Mouse (Mus musculus) bone marrow, adult 2 months (tissue): ENCODE measurements around the gene Cdk13. TPM values are rescaled to one million over a fixed set of nuclear protein-coding genes. Genes with fewer than 3 reads are reported as not detected.

Experiments
- H3K27ac ChIP-seq: fragments of 200-500 bp; 2 replicates; pipeline ENCODE4 v1.5.1; 2012; ENCODE audit warnings: low read depth, mild to moderate bottlenecking, control low read depth, inconsistent platforms, low read length; ENCODE audit not compliant: control insufficient read depth, poor library complexity, insufficient read depth
- H3K4me1 ChIP-seq: fragments of 200-500 bp; 2 replicates; pipeline ENCODE4 v1.6.1; 2011; ENCODE audit warnings: low read length; ENCODE audit not compliant: control insufficient read depth, insufficient read depth
- H3K4me3 ChIP-seq: fragments of 200-500 bp; replicated peaks from 2 replicates; pipeline ENCODE3; 2011; ENCODE audit warnings: mild to moderate bottlenecking, low read depth, low read length, control low read depth; ENCODE audit not compliant: control insufficient read depth
- CTCF ChIP-seq: fragments of 200-500 bp; IDR thresholded peaks from 2 replicates; pipeline ENCODE4 v1.5.1; 2011; ENCODE audit warnings: low read length, control low read depth; ENCODE audit not compliant: control insufficient read depth, insufficient read depth
- POLR2A ChIP-seq: fragments of 200-500 bp; IDR thresholded peaks from 2 replicates; pipeline ENCODE4 v1.6.1; 2011; ENCODE audit warnings: low read depth, mild to moderate bottlenecking, control low read depth, low read length, borderline replicate concordance; ENCODE audit not compliant: control insufficient read depth
- WGBS: fragments of 180-500 bp; shearing (Covaris S2); methylation state at CpG from one replicate; pipeline ENCODE4 v1.1.7; 2018; 5-methylcytosine and 5-hydroxymethylcytosine counted together
- polyA plus RNA-seq: library from polyadenylated mRNA; stranded (reverse); fragments of >200 nt; gene quantifications from 2 replicates; pipeline ENCODE4 v1.2.4, GENCODE M21; 2011; ENCODE audit warnings: low replicate concordance; ENCODE audit not compliant: missing spikeins, insufficient read depth, insufficient read length

The Cdk13 gene
- polyA plus RNA-seq, 1 experiment, result 15.5 TPM

DNA sequence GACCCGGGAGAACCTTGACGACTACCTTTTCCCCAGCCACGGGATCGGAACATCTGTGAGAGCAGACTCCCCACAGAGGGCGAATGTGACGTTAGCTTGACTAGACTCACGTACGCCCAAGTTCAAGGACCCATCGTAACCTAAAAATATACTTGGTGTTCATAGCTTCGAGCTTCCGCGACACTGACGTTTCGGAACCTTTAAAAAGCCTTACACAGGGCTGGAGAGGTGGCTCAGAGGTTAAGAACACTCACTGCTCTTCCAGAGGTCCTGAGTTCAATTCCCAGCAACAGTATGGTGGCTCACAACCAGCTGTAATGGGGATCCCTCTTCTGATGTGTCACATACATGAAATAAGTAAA, 698 bp upstream of the Cdk13 start:
- Histone ChIP-seq H3K4me1 (no peaks in the 10 kb centered on the region; the same call in 1 of the 2 replicates), H3K4me3 (peak overlapping the region; percentile 79), H3K27ac (peak overlapping the region; percentile 96)
- no peak for TF ChIP-seq CTCF
- no peak for TF ChIP-seq POLR2A
- WGBS, result under 1% methylated on average over 14 of the region's 14 CpGs

DNA sequence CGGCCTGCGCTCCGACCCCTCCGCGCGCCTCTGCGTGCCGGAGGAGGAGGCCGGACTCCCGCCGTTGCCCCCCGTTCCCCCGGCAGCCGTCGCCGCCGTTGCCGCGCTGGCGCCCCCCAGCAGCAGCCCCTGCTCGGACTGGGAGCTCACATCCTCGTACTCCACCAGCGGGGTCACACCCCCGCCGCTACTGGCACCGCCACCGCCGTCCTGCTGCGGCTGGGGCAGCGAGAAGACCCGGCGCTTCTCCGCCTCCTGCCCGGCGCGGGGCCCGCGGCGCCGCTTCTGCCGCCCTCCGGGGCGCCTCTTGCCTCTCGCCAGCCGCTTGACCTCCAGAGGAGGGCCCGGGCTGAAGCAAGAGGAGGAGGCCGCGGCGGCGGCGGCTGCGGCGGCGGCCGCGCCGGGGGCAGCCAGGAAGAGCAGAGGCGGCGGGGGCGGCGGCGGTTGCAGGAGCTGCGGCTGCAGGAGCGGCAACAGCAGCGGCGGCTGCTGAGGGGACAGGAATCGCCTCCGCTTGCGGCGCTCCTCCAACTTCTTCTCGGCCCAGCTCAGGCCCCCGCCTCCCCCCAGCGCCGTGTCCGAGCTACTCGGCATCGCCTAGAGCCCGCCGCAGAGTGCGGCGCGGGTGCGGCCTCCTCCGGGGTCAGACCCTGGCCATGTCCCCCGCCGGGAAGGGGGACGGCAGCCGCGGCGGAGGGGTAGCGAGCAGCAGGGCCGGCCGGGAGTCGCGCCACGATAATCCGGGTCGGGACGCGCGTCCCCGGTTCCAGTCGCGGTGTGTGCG, 647 bp downstream of the Cdk13 start:
- H3K4me3 ChIP-seq, result peak overlapping the region; percentile 99
- WGBS, result under 1% methylated on average over 103 of the region's 105 CpGs
- peak overlapping the region; percentile 96 for H3K27ac ChIP-seq
- TF ChIP-seq POLR2A (0 out of 2 replicates have a peak, but pooled peaks have one; percentile 17), CTCF (no peak)
- H3K4me1 ChIP-seq, result no peaks in the 10 kb centered on the region; the same call in 1 of the 2 replicates

DNA sequence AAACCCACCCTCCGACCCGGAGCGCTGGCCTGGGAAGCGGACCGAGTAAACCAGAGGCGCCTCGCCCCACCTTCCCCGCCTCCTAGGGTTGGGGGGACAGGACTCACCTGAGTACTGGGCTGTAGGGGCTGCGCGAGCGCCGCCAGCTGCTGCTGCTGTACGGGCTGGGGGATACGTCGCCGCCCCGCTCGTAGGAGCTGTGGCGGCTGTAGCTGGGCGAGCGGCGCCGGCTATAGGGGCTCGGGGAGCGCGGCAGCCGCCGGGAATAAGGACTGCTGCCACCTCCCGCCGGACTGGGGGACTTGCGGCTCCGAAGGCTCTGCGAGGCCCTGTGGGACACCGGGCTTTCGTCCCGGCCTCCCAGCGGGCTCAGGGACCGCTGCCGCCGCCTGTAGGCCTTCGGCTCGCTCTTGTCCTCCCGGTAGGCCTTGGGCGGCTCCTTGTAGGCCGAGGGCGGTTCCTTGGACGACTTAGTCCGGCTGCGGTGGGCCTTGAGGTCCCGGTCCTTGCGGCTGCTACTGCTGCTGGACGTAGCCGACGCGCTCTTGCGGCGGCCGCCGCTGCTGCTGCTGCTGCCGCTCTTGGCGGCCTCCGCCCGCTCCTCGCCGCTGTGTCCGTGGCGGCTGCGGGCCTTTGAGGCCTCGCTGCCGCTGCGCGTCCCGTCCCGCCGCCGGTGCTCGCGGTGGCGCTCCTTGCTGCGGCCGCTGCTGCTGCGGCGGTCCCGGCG, 1.4 kb downstream of the Cdk13 start:
- no peak for TF ChIP-seq POLR2A
- TF ChIP-seq CTCF, result peak; percentile 30
- peak overlapping the region; percentile 96 for H3K27ac ChIP-seq
- peak overlapping the region; percentile 99 for H3K4me3 ChIP-seq
- under 1% methylated on average over 84 of the region's 85 CpGs for WGBS
- no peaks in the 10 kb centered on the region; the same call in 1 of the 2 replicates for H3K4me1 ChIP-seq

GRCm38 (mm10) chr13:17802880-17803279, 2.0 kb downstream of the Cdk13 start:
- WGBS, result 1% methylated on average over 3 of the region's 3 CpGs
- TF ChIP-seq CTCF (no peak), POLR2A (no peak)
- H3K4me3 ChIP-seq, result peak overlapping the region; percentile 99
- peak overlapping the region; percentile 96 for H3K27ac ChIP-seq
- H3K4me1 ChIP-seq, result no peaks in the 10 kb centered on the region; the same call in 1 of the 2 replicates

GRCm38 (mm10) chr13:17799735-17800134, 5.2 kb downstream of the Cdk13 start:
- no peak overlapping the region for H3K27ac ChIP-seq
- no peaks in the 10 kb centered on the region; the same call in 1 of the 2 replicates for H3K4me1 ChIP-seq
- no peak overlapping the region for H3K4me3 ChIP-seq
- TF ChIP-seq POLR2A, result no peak
- TF ChIP-seq CTCF, result no peak
- 86% methylated on average over 2 of the region's 2 CpGs for WGBS

- TF ChIP-seq POLR2A (no peak), CTCF (no peak)
- 73% methylated on average over 3 of the region's 3 CpGs for WGBS
- Histone ChIP-seq H3K27ac (no peak overlapping the region), H3K4me1 (no peaks in the 10 kb centered on the region; the same call in 1 of the 2 replicates), H3K4me3 (no peak overlapping the region)
Observed at GRCm38 (mm10) chr13:17795757-17796456, 9.0 kb downstream of the Cdk13 start.

DNA sequence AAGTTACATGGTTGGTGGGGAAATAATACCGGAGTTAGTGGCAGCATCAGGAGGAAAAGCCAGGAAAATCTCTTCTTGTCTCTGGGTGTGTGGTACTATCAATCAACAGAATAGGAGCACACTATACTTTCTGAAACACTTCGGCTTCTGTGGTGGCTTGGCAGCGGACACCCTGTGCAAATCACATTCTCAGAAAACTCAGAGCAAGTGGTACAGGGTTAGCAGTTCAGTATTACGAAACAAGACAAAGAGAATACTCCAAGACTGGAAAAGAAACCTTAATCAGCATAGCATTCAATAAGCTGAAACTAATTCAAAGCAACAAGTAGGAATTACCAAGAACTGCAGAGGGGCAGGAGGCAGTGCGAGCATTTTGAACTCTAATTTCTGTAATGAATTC, 21.3 kb downstream of the Cdk13 start:
- WGBS, result 85% methylated on average over 5 of the region's 5 CpGs
- Histone ChIP-seq H3K4me3 (no peak overlapping the region), H3K27ac (no peak overlapping the region), H3K4me1 (no peaks in the 10 kb centered on the region; the same call in 1 of the 2 replicates)
- TF ChIP-seq POLR2A, result no peak
- no peak for TF ChIP-seq CTCF

GRCm38 (mm10) chr13:17779923-17780322, 25.0 kb downstream of the Cdk13 start:
- no peak for TF ChIP-seq POLR2A
- 29% methylated on average over 2 of the region's 2 CpGs for WGBS
- H3K27ac ChIP-seq, result no peak overlapping the region
- H3K4me3 ChIP-seq, result no peak overlapping the region
- H3K4me1 ChIP-seq, result no peaks in the 10 kb centered on the region; the same call in 1 of the 2 replicates
